Mouse (Mus musculus) brain, embryonic 18.5 days (tissue): ENCODE measurements around the gene Inhba.

Experiments used
- DNase-seq: peaks from one replicate; pipeline ENCODE4 v3.0.0-alpha.2; 2012; ENCODE audit warnings: low read depth, low spot score

Inhba gene

GRCm38 (mm10) chr13:16023070-16024039, 11.7 kb downstream of the Inhba start:
- peak; percentile 42 for DNase-seq

DNA sequence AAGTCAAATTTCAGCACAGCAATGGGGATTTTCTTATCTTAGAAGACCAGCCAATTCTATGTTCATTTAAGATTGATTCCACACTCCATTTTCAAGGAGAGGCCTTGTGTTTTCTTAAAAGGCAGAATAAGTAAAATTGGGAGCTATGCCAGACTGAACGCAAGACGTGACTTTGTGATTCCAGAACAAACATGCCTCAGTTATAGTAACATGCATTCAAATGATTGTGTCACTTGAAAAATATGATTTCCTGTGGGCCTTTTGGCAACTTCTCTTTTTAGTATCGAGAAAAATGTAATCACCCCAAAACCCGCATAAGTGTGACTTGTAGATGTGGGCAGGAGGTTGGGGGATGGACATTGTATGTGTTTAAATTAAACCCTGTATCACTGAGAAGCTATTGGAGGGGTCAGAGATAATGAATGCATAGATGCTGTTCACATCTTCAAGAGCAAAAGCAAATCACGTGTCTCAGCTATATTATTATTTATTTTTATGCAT, 19.0 kb downstream of the Inhba start:
- DNase-seq = no peak

GRCm38 (mm10) chr13:16032425-16032824, 20.8 kb downstream of the Inhba start:
- no peak for DNase-seq

- DNase-seq = no peak
Observed at GRCm38 (mm10) chr13:16032935-16033592, 21.4 kb downstream of the Inhba start.

GRCm38 (mm10) chr13:16069079-16069478, 57.4 kb downstream of the Inhba start:
- DNase-seq = no peak

GRCm38 (mm10) chr13:16077276-16077675, 65.6 kb downstream of the Inhba start:
- no peak for DNase-seq

DNA sequence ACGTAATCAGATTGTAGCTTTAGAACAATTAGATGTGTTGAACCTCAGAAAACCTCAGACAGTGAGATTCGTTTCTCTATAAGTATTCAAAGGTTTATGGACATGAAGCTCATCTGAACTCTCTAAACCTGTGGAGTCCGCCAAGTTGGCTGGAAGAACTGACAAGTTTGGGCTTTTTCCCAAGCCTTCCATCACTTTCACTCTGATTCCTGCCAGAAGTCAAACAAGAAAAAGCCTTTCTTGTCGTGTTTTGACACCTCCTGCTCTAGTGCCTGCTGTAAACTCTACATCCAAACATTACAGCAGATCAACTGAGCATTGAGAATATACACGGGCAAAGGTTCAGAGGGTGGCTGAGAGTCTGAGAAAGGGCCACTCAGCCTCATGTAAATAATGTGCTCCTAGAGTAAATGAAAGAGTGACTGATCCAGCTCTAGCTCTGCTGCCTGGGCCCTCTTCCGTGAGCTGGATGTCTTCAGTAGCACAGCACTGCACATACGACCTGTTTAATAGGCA, 66.6 kb downstream of the Inhba start:
- DNase-seq = no peak

- no peak for DNase-seq
Observed at GRCm38 (mm10) chr13:16080205-16080604, 68.6 kb downstream of the Inhba start.
